Mouse (Mus musculus) midbrain, postnatal 0 days (tissue): ENCODE data around the gene Shroom3. TPM values are rescaled to one million over a fixed set of nuclear protein-coding genes. Genes with fewer than 3 reads are reported as not detected.

Source experiments
- ATAC-seq: fragments of 200-750 bp; cut with Nextera tagmentation; 2 replicates; pipeline ENCODE4 v1.8.0; 2017; ENCODE audit warnings: moderate number of reproducible peaks, mild to moderate bottlenecking, moderate TSS enrichment, moderate library complexity; ENCODE audit not compliant: low FRiP score
- DNase-seq: peaks from one replicate; pipeline ENCODE4 v3.0.0-alpha.2; 2015; ENCODE audit warnings: low spot score
- H3K27ac ChIP-seq: fragments of 300-500 bp; sonication (generic); 2 replicates; pipeline ENCODE4 v1.5.1; 2014; ENCODE audit warnings: low read depth, mild to moderate bottlenecking, low read length, mixed read lengths
- H3K27me3 ChIP-seq: fragments of 300-500 bp; sonication (generic); 2 replicates; pipeline ENCODE4 v1.6.1; 2014; ENCODE audit warnings: low read length, control low read depth, mixed read lengths; ENCODE audit not compliant: insufficient read depth
- H3K36me3 ChIP-seq: fragments of 300-500 bp; sonication (generic); 2 replicates; pipeline ENCODE4 v1.6.1; 2014; ENCODE audit warnings: low read length, control low read depth, mixed read lengths; ENCODE audit not compliant: insufficient read depth
- H3K4me1 ChIP-seq: fragments of 300-500 bp; sonication (generic); 2 replicates; pipeline ENCODE4 v1.6.1; 2014; ENCODE audit warnings: mild to moderate bottlenecking, control low read depth, antibody characterized with exemption, low read length, mixed read lengths; ENCODE audit not compliant: insufficient read depth
- H3K4me2 ChIP-seq: fragments of 300-500 bp; sonication (generic); 2 replicates; pipeline ENCODE4 v1.6.1; 2014; ENCODE audit warnings: low read depth, mild to moderate bottlenecking, low read length, mixed read lengths; ENCODE audit not compliant: poor library complexity, severe bottlenecking
- H3K4me3 ChIP-seq: fragments of 300-500 bp; sonication (generic); 2 replicates; pipeline ENCODE4 v1.5.1; 2014; ENCODE audit warnings: low read depth, mild to moderate bottlenecking, low read length, moderate library complexity
- H3K9ac ChIP-seq: fragments of 300-500 bp; sonication (generic); replicated peaks from 2 replicates; pipeline ENCODE4 v1.6.1; 2014; ENCODE audit warnings: mild to moderate bottlenecking, low read length, moderate library complexity, mixed read lengths; ENCODE audit not compliant: poor library complexity, severe bottlenecking
- H3K9me3 ChIP-seq: fragments of 300-500 bp; sonication (generic); 2 replicates; pipeline ENCODE4 v1.6.1; 2016; ENCODE audit warnings: low read length, control low read depth
- CTCF ChIP-seq: IDR thresholded peaks from 2 replicates; pipeline ENCODE4 v1.5.1; 2016; ENCODE audit warnings: antibody characterized with exemption, mild to moderate bottlenecking
- WGBS: fragments of 180-500 bp; shearing (Covaris S2); extraction: QIAGEN DNeasy Blood & Tissue Kit; methylation state at CpG from one replicate; pipeline ENCODE4 v1.1.7; 2014; 5-methylcytosine and 5-hydroxymethylcytosine counted together
- polyA plus RNA-seq: library from polyadenylated mRNA; unstranded; fragments of >200 nt; fragmentation: Nextera tagmentation; extraction: Ambion mirVana; gene quantifications from 2 replicates; pipeline ENCODE4 v1.2.1, GENCODE M21; 2015
- total RNA-seq: library from RNA; depleted of rRNA; stranded (reverse); fragments of >200 nt; gene quantifications from 2 replicates; pipeline ENCODE4 v1.2.3, GENCODE M21; 2014

Shroom3 gene
- total and polyA plus RNA-seq, 2 experiments from 2014 or later, result 1.2 to 8.1 TPM

DNA sequence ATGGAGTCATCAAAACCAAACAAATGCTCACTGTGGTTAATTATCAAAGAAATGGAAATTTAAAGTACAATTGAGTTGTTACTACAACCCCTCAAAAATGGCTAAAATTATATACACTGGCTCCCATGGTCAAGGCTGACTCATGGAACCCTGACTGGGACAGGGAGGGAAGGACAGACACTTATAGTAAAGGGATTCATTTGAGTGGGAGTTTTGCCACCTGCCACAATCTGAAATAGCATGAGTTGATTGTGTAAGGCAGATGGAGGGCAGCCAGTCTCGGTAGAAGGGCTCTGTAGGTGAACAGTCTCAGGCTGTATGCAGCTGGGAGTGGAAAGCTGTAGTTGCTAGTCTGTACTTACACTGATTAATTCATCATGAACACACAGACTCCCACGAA lies 297.6 kb downstream of the Shroom3 start:
- H3K4me1 ChIP-seq, result no peaks in the 10 kb centered on the region
- H3K4me3 ChIP-seq, result no peak overlapping the region
- H3K27me3 ChIP-seq, result no peaks in the 10 kb centered on the region
- no peak for ATAC-seq
- no peak overlapping the region for H3K4me2 ChIP-seq
- no peak overlapping the region for H3K9ac ChIP-seq
- no peak for TF ChIP-seq CTCF
- DNase-seq, result no peak
- 75% methylated on average over 2 of the region's 2 CpGs for WGBS
- no peaks in the 10 kb centered on the region for H3K9me3 ChIP-seq
- H3K36me3 ChIP-seq, result no peaks in the 10 kb centered on the region
- no peak overlapping the region for H3K27ac ChIP-seq

DNA sequence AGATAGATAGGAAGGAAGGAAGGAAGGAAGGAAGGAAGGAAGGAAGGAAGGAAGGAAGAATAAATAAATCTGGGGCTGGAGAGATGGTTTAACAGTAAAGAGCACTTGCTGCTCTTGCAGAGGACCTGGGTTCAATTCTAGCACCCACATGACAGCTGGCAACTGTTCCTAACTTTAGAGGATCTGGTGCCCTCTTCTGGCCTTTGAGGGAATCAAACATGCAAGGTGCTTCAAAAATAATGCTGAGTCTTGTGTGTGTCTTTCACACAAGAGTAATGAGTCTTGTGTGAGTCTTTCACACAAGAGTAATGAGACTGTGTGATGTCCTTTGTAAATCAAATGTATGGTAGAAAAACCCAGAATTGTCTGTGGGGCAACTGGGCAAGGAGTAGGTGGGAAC lies 299.4 kb downstream of the Shroom3 start:
- no peaks in the 10 kb centered on the region for H3K9me3 ChIP-seq
- peak; percentile 38 for TF ChIP-seq CTCF
- DNase-seq, result no peak
- H3K4me2 ChIP-seq, result no peak overlapping the region
- no peak overlapping the region for H3K27ac ChIP-seq
- no peaks in the 10 kb centered on the region for H3K4me1 ChIP-seq
- H3K4me3 ChIP-seq, result no peak overlapping the region
- H3K27me3 ChIP-seq, result no peaks in the 10 kb centered on the region
- no peak for ATAC-seq
- H3K36me3 ChIP-seq, result no peaks in the 10 kb centered on the region
- H3K9ac ChIP-seq, result no peak overlapping the region

DNA sequence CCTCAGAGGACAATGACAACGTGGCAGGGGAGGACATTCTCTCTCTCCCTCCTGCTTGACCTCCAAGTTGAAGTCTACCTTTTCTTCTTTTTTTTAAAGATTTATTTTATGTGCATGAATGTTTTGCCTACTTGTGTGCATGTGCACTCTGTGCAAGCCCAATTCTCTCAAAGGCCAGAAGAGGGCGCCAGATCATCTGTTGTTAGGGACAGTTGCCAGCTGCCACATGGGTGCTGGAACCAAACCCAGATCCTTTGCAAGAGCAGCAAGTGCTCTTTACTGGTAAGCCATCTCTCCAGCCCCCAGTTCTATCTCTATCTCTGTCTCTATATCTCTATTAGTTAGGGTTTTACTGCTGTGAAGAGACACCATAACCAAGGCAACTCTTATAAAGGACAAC lies 300.7 kb downstream of the Shroom3 start:
- WGBS, result 42% methylated on average over 2 of the region's 2 CpGs
- DNase-seq (no peak), ATAC-seq (no peak)
- Histone ChIP-seq H3K4me1 (no peaks in the 10 kb centered on the region), H3K27ac (no peak overlapping the region), H3K9ac (no peak overlapping the region), H3K9me3 (no peaks in the 10 kb centered on the region), H3K27me3 (no peaks in the 10 kb centered on the region), H3K36me3 (no peaks in the 10 kb centered on the region), H3K4me3 (no peak overlapping the region), H3K4me2 (no peak overlapping the region)
- TF ChIP-seq CTCF, result peak; percentile 42

DNA sequence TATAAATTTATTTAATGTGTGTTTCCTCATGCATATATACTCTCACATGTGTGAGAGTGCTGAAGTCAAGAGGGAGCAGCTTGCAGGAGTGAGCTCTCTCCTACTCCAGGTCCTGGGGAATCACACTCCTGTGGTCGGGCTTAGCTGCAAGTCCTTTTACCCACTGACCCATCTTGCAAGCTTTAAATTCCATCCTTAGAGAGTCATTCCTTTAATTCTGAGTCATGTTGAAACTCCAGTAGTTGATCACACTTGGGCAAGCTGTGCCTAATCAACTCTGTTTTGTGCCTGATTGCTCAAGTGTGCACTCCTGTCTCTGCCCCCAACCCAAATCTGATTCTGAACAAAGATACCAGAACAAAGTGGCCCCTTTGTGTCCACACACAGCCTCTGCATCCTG lies 301.5 kb downstream of the Shroom3 start:
- Histone ChIP-seq H3K9me3 (no peaks in the 10 kb centered on the region), H3K27ac (no peak overlapping the region), H3K27me3 (no peaks in the 10 kb centered on the region), H3K9ac (no peak overlapping the region), H3K4me2 (no peak overlapping the region), H3K4me3 (no peak overlapping the region), H3K36me3 (no peaks in the 10 kb centered on the region), H3K4me1 (no peaks in the 10 kb centered on the region)
- TF ChIP-seq CTCF, result no peak
- DNase-seq (no peak), ATAC-seq (no peak)
- 10% methylated on average over 1 of the region's 1 CpGs for WGBS

DNA sequence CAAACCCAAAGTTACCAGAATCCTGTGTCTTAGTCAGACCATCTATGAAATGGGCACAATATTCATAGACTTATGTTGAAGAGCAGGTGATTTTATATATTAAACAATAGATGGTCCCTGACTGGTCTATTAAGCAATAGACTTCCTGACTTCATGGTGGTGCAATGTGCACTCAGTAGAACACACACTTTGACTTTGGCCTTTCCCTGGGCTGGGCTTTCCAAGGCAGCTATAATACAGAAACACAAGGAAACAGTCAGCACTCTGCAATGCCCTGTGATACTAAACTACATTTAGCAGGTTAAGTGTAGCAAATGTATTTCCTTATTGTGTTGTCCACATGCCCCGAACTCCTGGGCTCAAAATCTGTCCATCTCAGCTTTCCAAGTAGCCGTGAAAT lies 302.2 kb downstream of the Shroom3 start:
- H3K36me3 ChIP-seq, result no peaks in the 10 kb centered on the region

DNA sequence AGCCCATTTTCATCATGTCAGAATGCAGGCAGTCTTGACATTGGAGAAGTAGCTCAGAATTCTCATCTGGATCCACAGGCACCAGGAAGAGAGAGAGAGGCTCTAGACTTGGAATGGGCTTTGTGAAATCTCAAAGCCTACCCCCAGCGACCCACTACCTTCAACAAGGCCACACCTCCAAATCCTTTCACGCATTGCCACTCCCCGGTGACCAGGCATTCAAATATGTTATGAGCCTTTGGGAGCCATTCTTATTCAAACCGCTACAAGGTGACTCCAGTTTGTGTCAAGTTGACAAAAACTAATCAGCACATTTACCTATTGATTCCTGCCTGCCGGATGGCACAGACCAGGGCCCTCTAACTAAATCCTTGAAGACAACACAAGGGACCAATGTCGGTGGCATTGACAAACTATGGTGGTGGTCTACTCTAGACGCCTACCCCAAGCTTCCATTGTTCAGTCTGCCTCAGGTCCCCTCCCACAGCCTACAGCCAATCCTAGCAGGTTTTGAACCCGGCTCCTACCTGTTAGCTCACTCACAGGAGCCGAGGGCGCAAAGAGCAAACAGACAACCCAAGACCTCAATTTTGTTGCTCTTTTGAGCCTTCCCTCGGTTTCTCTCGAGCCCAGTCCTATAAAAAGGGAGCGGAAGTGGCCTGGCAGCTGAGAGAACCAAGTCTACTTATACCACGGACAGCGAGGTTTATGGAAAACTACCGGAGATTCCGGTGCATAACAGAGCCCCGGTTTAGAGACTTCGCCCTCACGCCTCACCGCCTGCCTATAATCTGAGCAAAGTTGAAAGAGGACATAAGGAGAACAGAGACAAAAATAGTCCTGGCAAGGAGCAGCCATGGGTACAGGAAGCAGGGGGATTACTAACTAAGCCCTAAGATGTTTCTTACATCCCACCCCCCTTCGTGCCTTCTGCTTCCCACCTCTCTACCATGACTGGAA lies 303.7 kb downstream of the Shroom3 start:
- H3K36me3 ChIP-seq, result no peaks in the 10 kb centered on the region
- H3K4me3 ChIP-seq, result no peak overlapping the region
- H3K4me2 ChIP-seq, result no peak overlapping the region
- H3K27me3 ChIP-seq, result no peaks in the 10 kb centered on the region
- no peak overlapping the region for H3K9ac ChIP-seq
- H3K27ac ChIP-seq, result no peak overlapping the region
- no peak for DNase-seq
- no peak for ATAC-seq
- WGBS, result 82% methylated on average over 22 of the region's 22 CpGs
- no peaks in the 10 kb centered on the region for H3K9me3 ChIP-seq
- no peaks in the 10 kb centered on the region for H3K4me1 ChIP-seq
- no peak for TF ChIP-seq CTCF

More for the DNA sequence above, 302.2 kb downstream of the Shroom3 start:
- no peak overlapping the region for H3K27ac ChIP-seq
- no peak for TF ChIP-seq CTCF
- no peak overlapping the region for H3K9ac ChIP-seq
- H3K27me3 ChIP-seq, result no peaks in the 10 kb centered on the region
- H3K4me3 ChIP-seq, result no peak overlapping the region
- no peaks in the 10 kb centered on the region for H3K4me1 ChIP-seq
- H3K4me2 ChIP-seq, result no peak overlapping the region
- ATAC-seq (no peak), DNase-seq (no peak)
- 83% methylated on average over 2 of the region's 2 CpGs for WGBS
- no peaks in the 10 kb centered on the region for H3K9me3 ChIP-seq
